Mouse (Mus musculus): ENCODE measurements at regions not wholly inside any gene's neighbourhood (a gene's known extent, or its start where the extent isn't known, plus 50 kb on each side); places are given as distances from the start of the nearest gene placed in this dataset.

- TF ChIP-seq POLR2A (IDR thresholded peaks at IDR 0.05; ENCODE audit: borderline replicate concordance, extremely low read depth, insufficient read depth, insufficient read length, poor library complexity, severe bottlenecking) (no peak), CTCF (IDR thresholded peaks at IDR 0.05; ENCODE audit: borderline replicate concordance, extremely low read depth, insufficient read depth, insufficient read length) (no peak)
These were observed 286.1 kb downstream of the Qk start for GRCm38 (mm10) chr17:10033510-10033909.
